Mouse (Mus musculus) lung, postnatal 25 days (tissue): ENCODE measurements around the gene Lyrm7.
"Not testable (repeated sequence)": the region's sequence is repeated elsewhere in the genome, so short reads cannot be mapped to it uniquely, and the experiment has no call there.

Experiments used
- DNase-seq: peaks from one replicate; pipeline ENCODE4 v3.0.0; 2022; ENCODE audit warnings: low spot score

Gene Lyrm7

GRCm38 (mm10) chr11:54860256-54861038, at the start of gene Lyrm7:
Gene Lyrm7, minus strand, starts transcription at chr11:54860916.
- DNase-seq, result peak; percentile 99

GRCm38 (mm10) chr11:54910081-54910665, 49.5 kb upstream of the Lyrm7 start:
- no peak for DNase-seq

GRCm38 (mm10) chr11:54909273-54909672, 48.6 kb upstream of the Lyrm7 start:
- DNase-seq, result no peak

GRCm38 (mm10) chr11:54907259-54907658, 46.5 kb upstream of the Lyrm7 start:
- DNase-seq, result no peak

GRCm38 (mm10) chr11:54906466-54906865, 45.8 kb upstream of the Lyrm7 start:
- no peak for DNase-seq

- no peak for DNase-seq
These were observed 45.2 kb upstream of the Lyrm7 start for GRCm38 (mm10) chr11:54905931-54906330.

GRCm38 (mm10) chr11:54905086-54905485, 44.4 kb upstream of the Lyrm7 start:
- DNase-seq, result no peak

GRCm38 (mm10) chr11:54903940-54904706, 43.4 kb upstream of the Lyrm7 start:
- peak; percentile 64 for DNase-seq

- DNase-seq, result no peak
These were observed 42.6 kb upstream of the Lyrm7 start for GRCm38 (mm10) chr11:54903339-54903738.

- DNase-seq, result peak; percentile 83
These were observed 41.9 kb upstream of the Lyrm7 start, which contains the start of gene Gpx3 for GRCm38 (mm10) chr11:54902333-54903323. Gene Gpx3, plus strand, starts transcription at chr11:54902453.

GRCm38 (mm10) chr11:54899657-54900056, 38.9 kb upstream of the Lyrm7 start:
- DNase-seq, result no peak

- peak; percentile 17 for DNase-seq
These were observed 36.8 kb upstream of the Lyrm7 start for GRCm38 (mm10) chr11:54897470-54897869.

GRCm38 (mm10) chr11:54896646-54897045, 35.9 kb upstream of the Lyrm7 start:
- DNase-seq, result not testable (repeated sequence)

- DNase-seq, result no peak
These were observed 33.9 kb upstream of the Lyrm7 start for GRCm38 (mm10) chr11:54894589-54894988.

- DNase-seq, result no peak
These were observed 31.4 kb upstream of the Lyrm7 start for GRCm38 (mm10) chr11:54892091-54892490.

- no peak for DNase-seq
These were observed 30.6 kb upstream of the Lyrm7 start for GRCm38 (mm10) chr11:54891341-54891740.

- DNase-seq, result peak; percentile 59
These were observed 27.2 kb upstream of the Lyrm7 start for GRCm38 (mm10) chr11:54887927-54888326.

- no peak for DNase-seq
These were observed 24.7 kb upstream of the Lyrm7 start for GRCm38 (mm10) chr11:54885406-54885805.

GRCm38 (mm10) chr11:54884937-54885336, 24.2 kb upstream of the Lyrm7 start:
- DNase-seq, result peak; percentile 90

- no peak for DNase-seq
These were observed 23.6 kb upstream of the Lyrm7 start for GRCm38 (mm10) chr11:54884197-54884828.

GRCm38 (mm10) chr11:54882671-54883070, 22.0 kb upstream of the Lyrm7 start:
- peak; percentile 66 for DNase-seq
